Mouse (Mus musculus) erythroblast, embryonic 14.5 days (primary cell): ENCODE measurements at regions not wholly inside any gene's neighbourhood (a gene's known extent, or its start where the extent isn't known, plus 50 kb on each side); places are given as distances from the start of the nearest gene placed in this dataset.
"Not testable (repeated sequence)": the region's sequence is repeated elsewhere in the genome, so short reads cannot be mapped to it uniquely, and the experiment has no call there.

Source experiments
- H3K27me3 ChIP-seq: 2 replicates; pipeline ENCODE4 v1.6.1; 2012; ENCODE audit warnings: inconsistent platforms; ENCODE audit not compliant: control insufficient read depth
- H3K36me3 ChIP-seq: 2 replicates; pipeline ENCODE4 v1.6.1; 2012; ENCODE audit warnings: mild to moderate bottlenecking, inconsistent platforms; ENCODE audit not compliant: control insufficient read depth
- H3K4me1 ChIP-seq: 2 replicates; pipeline ENCODE4 v1.6.1; 2012; ENCODE audit warnings: inconsistent platforms; ENCODE audit not compliant: control insufficient read depth
- H3K4me3 ChIP-seq: replicated peaks from 2 replicates; pipeline ENCODE3; 2012; ENCODE audit warnings: moderate library complexity, mild to moderate bottlenecking, inconsistent platforms
- H3K9me3 ChIP-seq: 2 replicates; pipeline ENCODE4 v1.6.1; 2012; ENCODE audit warnings: low read length, inconsistent platforms, mixed read lengths; ENCODE audit not compliant: control insufficient read depth
- GATA1 ChIP-seq: IDR thresholded peaks from 2 replicates; pipeline ENCODE4 v1.6.1; 2012; ENCODE audit warnings: low read length, inconsistent platforms, mixed read lengths
- TAL1 ChIP-seq: IDR thresholded peaks from 3 replicates; pipeline ENCODE4 v1.6.1; 2012; ENCODE audit warnings: low read length, inconsistent platforms, mixed read lengths

DNA sequence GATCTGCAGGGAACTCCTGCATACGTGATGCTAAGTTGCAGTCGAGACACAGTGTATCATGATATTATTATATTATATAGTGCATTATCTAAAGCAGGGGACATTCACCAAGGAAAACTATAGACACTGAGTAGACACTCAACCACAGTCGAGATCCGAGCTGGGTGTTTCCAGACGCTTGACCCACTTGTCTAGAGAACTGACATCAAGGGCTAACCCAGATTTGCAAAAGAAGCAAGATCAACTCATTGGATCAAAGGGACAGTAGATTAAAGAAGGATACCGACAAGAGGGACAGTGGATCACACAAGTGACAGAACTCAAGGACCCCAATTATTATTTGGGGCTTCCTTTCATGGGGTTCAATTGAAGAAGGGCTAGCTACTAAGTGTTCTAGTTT lies 145.8 kb upstream of the Hes1 start:
- no peaks in the 10 kb centered on the region for H3K4me1 ChIP-seq
- no peaks in the 10 kb centered on the region for H3K27me3 ChIP-seq
- no peaks in the 10 kb centered on the region for H3K9me3 ChIP-seq
- no peak overlapping the region for H3K4me3 ChIP-seq
- TF ChIP-seq GATA1: no peak
- TF ChIP-seq TAL1: no peak
- no peaks in the 10 kb centered on the region for H3K36me3 ChIP-seq

DNA sequence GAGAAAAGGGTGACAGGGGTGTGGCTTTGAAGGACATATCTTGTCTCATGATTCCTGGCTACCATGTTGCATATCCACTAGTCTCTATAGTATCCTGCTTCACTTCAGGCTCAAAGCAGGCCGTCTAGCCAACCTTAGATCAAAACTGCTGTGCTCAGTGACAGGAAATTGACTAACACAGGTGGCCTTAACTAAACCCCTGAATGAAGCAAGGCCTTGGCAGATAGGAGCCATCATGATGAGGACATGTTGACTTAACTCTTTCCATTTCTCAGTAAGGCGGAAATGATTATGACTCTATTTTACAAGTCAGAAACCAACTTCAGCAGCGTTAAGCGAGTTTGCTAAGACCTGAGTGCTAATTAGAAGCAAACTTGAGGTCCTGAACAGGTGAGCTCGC lies 143.2 kb upstream of the Hes1 start:
- Histone ChIP-seq H3K4me3 (no peak overlapping the region), H3K9me3 (peaks cover 3% of the 10 kb centered on the region; the same call in 1 of the 2 replicates), H3K36me3 (no peaks in the 10 kb centered on the region), H3K4me1 (no peaks in the 10 kb centered on the region), H3K27me3 (no peaks in the 10 kb centered on the region)
- no peak for TF ChIP-seq TAL1
- TF ChIP-seq GATA1: no peak

DNA sequence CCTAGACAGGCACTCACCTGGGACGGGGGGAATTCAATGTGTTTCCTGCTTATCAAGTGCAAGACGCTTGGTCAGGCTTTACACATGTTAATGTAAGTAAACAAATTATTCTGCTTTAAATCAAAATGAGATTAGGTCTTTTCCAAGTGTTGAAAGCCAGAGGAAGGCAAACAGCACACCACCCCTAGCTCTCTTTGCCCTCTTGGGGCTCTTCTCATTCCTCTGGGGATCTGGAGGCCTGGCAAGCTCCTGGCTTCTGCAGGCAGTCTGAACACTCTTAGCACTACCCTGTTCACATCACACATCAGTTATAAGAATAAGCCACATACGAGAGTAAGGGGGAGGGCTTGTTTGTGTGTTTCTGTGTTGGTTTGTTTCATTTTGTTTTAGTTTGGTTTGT lies 142.8 kb upstream of the Hes1 start:
- no peaks in the 10 kb centered on the region for H3K36me3 ChIP-seq
- TF ChIP-seq TAL1 (no peak), GATA1 (no peak)
- no peaks in the 10 kb centered on the region for H3K4me1 ChIP-seq
- H3K27me3 ChIP-seq: no peaks in the 10 kb centered on the region
- no peak overlapping the region for H3K4me3 ChIP-seq
- peaks cover 3% of the 10 kb centered on the region; the same call in 1 of the 2 replicates for H3K9me3 ChIP-seq

DNA sequence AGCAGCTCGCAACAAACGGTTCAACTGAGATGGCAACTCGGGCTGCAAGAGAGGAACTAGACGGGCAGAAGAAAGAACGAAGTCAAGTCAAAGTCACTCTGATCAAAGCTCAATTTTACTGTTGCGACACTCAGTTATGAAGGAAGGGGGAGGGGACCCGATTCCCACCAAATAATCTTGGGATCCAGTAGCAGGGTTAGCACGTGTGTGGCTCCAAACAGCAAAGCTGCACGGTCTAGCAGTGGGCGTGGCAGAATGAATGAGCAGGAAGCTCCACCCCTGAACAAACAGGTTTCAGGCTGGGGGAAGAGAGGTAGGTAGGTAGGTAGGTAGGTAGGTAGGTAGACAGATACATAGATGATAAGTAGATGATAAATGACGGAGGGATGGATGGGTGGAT lies 136.9 kb upstream of the Hes1 start:
- not testable (repeated sequence) for H3K27me3 ChIP-seq, H3K36me3 ChIP-seq, H3K4me1 ChIP-seq, H3K4me3 ChIP-seq, H3K9me3 ChIP-seq

DNA sequence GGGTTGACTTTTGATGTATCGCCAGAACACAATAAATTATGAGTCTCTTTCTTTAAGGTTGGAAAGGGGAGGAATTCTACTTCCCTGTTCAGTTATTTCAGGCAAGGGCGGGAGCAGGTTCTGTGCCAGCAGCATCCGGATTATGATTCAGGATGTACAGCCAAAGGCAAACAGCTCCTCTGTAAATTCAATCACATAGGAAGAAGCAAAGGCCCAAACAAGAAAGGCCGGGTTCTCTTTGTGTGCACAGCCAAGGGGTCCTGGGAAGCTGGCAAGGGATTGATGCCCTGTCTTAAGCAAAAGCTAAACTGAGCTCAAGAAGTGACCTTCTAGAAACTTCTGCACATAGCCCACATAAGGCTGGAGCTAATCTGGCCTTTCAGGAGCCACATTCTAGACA lies 135.9 kb upstream of the Hes1 start:
- Histone ChIP-seq H3K9me3 (peaks cover 5% of the 10 kb centered on the region; the same call in 1 of the 2 replicates), H3K4me3 (no peak overlapping the region), H3K4me1 (no peaks in the 10 kb centered on the region), H3K36me3 (no peaks in the 10 kb centered on the region), H3K27me3 (no peaks in the 10 kb centered on the region)
- TF ChIP-seq GATA1: no peak

DNA sequence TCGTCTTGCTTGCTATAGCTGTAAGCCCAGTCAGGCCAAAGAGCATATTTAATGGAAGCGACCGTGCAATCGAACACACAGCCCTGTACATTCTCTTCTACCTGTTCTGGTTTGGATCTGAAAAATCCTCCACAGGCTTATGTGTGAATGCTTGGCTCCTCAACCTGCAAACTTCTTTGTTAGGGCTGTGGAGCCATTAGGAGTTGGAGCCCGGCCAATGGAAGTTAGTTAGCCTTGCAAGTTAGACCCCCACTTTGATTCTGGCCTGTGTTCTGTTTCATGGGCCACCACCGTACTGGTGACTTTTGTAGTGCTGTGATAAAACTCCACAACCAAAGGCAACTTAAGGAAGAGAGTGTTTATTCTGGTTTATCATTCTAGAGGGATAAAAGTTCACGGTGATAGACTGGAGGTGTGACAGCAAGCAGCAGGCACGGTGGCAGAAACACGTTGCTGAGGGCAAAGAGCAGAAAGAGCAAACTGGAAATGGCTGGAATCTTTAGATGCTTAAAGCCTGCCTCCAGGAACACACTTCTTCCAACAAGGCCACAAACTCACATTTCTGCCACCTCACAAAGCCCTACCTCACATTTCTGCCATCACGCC lies 132.3 kb upstream of the Hes1 start:
- H3K4me1 ChIP-seq: no peaks in the 10 kb centered on the region
- TF ChIP-seq GATA1 (no peak), TAL1 (no peak)
- H3K4me3 ChIP-seq: no peak overlapping the region
- H3K27me3 ChIP-seq: no peaks in the 10 kb centered on the region
- no peaks in the 10 kb centered on the region for H3K36me3 ChIP-seq
- H3K9me3 ChIP-seq: 0 out of 2 replicates have a peak, but pooled peaks cover 2% of the 10 kb centered on the region

DNA sequence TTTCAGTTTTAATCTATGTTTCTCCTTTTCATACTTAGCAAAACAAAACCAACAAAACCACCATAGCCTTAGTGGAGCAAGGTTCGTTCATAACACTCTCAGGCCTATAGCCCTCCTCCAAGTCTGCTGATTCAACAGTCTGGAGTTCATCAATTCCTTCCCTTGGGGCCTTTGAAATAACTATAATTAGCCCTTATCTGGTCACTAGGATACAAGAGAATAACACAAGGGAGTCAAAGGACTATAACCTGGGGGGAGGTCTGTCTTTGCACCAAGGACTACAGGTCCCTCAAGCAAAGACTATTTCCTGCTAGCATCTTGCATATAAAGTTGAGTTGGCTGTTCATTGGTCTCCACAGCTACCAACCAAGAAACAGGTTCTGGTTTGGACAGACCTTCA lies 129.5 kb upstream of the Hes1 start:
- no peaks in the 10 kb centered on the region for H3K27me3 ChIP-seq
- no peak overlapping the region for H3K4me3 ChIP-seq
- no peaks in the 10 kb centered on the region for H3K9me3 ChIP-seq
- no peaks in the 10 kb centered on the region for H3K4me1 ChIP-seq
- H3K36me3 ChIP-seq: no peaks in the 10 kb centered on the region
- TF ChIP-seq TAL1 (no peak), GATA1 (no peak)

DNA sequence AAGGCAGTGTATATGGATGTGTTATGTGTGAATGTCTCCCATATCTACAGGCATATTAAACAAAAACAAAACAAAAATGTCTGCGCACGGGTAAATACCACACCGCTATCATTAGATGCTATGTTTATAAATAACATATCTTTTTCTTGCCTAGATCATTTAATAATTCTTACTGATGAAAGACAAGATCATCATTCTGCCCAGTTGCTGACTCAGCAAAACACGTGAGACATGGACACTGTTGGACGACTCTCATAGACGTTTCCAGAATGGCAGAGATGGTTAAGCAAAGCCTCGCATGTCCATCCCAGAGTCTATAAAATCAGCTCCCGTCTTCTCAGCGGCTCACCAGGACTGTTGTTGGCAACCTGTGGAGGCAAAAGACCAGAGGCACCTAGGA lies 125.5 kb upstream of the Hes1 start:
- Histone ChIP-seq H3K4me3 (no peak overlapping the region), H3K27me3 (no peaks in the 10 kb centered on the region), H3K9me3 (no peaks in the 10 kb centered on the region), H3K36me3 (no peaks in the 10 kb centered on the region), H3K4me1 (no peaks in the 10 kb centered on the region)
- TF ChIP-seq TAL1 (no peak), GATA1 (no peak)

DNA sequence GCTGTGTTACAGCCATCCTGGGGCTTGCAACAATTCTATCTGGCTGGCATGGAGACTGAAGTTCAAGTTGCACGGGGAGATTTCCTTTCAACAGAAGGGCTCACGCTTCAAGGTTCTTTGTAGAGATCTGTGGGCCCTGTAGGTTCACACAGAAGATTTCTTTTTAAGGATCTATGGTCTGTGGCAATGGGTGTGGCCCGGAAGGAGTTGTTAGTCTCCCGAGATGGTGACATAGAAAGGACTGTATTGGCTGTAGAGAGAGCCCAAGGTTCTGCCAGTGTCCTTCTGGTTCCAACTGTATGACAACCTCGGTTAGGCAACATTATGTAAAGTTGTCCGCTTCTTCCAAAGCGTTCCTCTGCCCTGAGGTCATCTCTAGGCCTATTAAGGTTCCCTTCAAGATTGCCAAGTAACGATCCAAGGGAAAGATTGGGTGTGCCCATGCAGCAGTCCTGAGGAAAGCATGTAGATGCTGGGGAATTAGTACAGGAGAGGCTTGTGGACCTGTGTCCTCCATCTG lies 124.8 kb upstream of the Hes1 start:
- no peaks in the 10 kb centered on the region for H3K4me1 ChIP-seq
- no peaks in the 10 kb centered on the region for H3K27me3 ChIP-seq
- no peak overlapping the region for H3K4me3 ChIP-seq
- no peaks in the 10 kb centered on the region for H3K36me3 ChIP-seq
- no peaks in the 10 kb centered on the region for H3K9me3 ChIP-seq
- TF ChIP-seq TAL1: no peak
- no peak for TF ChIP-seq GATA1

DNA sequence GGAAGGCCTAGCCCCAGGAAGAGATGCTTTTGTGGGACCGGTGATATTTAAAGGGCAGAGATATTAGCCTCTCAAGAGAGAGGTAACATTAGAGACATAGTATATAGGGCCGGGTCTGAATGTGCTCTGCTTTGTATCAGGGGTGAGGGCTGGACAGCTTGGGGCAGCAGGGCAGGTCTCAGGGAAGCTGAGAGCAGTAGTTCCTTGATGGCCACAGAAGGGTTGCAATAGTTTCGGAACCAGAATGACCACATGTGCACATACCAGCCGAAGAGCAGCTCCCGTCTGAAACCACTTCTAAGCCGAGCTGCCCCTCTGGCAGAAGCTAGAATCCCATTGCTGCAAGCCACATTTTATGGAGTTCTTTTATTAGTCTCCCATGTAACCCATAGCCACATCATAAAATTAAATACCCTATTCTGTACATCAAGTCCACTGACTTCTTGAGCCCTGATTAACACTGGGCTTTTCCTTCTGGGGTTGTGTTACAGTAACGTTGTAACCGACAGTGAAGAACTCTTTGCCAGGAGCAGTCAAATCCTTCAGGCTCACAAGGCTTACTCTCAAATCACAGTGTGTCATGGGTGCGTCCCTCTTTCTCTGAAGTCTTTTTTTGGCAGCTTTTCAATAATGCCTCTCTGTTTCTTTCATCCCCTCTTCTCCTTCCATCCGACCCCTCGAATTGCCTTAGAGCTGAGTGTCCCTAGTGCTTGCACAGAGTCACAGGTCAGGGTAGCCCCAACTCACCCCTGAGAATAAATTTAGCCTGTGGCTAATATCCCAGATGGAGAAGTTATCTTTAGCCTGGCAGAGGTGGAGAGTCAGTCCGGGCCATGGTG lies 124.1 kb upstream of the Hes1 start:
- TF ChIP-seq GATA1 (no peak), TAL1 (no peak)
- H3K4me1 ChIP-seq: no peaks in the 10 kb centered on the region
- peaks cover 4% of the 10 kb centered on the region for H3K27me3 ChIP-seq
- no peaks in the 10 kb centered on the region for H3K9me3 ChIP-seq
- H3K4me3 ChIP-seq: no peak overlapping the region
- H3K36me3 ChIP-seq: no peaks in the 10 kb centered on the region
